Mouse (Mus musculus) bone marrow, adult 2 months (tissue): ENCODE results near the gene Lrpprc. TPM values are rescaled to one million over a fixed set of nuclear protein-coding genes. Genes with fewer than 3 reads are reported as not detected.

Experiments used
- H3K27ac ChIP-seq: fragments of 200-500 bp; 2 replicates; pipeline ENCODE4 v1.5.1; 2012; ENCODE audit warnings: low read depth, mild to moderate bottlenecking, control low read depth, inconsistent platforms, low read length; ENCODE audit not compliant: control insufficient read depth, poor library complexity, insufficient read depth
- H3K4me1 ChIP-seq: fragments of 200-500 bp; 2 replicates; pipeline ENCODE4 v1.6.1; 2011; ENCODE audit warnings: low read length; ENCODE audit not compliant: control insufficient read depth, insufficient read depth
- H3K4me3 ChIP-seq: fragments of 200-500 bp; replicated peaks from 2 replicates; pipeline ENCODE3; 2011; ENCODE audit warnings: mild to moderate bottlenecking, low read depth, low read length, control low read depth; ENCODE audit not compliant: control insufficient read depth
- CTCF ChIP-seq: fragments of 200-500 bp; IDR thresholded peaks from 2 replicates; pipeline ENCODE4 v1.5.1; 2011; ENCODE audit warnings: low read length, control low read depth; ENCODE audit not compliant: control insufficient read depth, insufficient read depth
- POLR2A ChIP-seq: fragments of 200-500 bp; IDR thresholded peaks from 2 replicates; pipeline ENCODE4 v1.6.1; 2011; ENCODE audit warnings: low read depth, mild to moderate bottlenecking, control low read depth, low read length, borderline replicate concordance; ENCODE audit not compliant: control insufficient read depth
- WGBS: fragments of 180-500 bp; shearing (Covaris S2); methylation state at CpG from one replicate; pipeline ENCODE4 v1.1.7; 2018; 5-methylcytosine and 5-hydroxymethylcytosine counted together
- polyA plus RNA-seq: library from polyadenylated mRNA; stranded (reverse); fragments of >200 nt; gene quantifications from 2 replicates; pipeline ENCODE4 v1.2.4, GENCODE M21; 2011; ENCODE audit warnings: low replicate concordance; ENCODE audit not compliant: missing spikeins, insufficient read depth, insufficient read length

Lrpprc gene
- polyA plus RNA-seq, 1 experiment, result 27.6 TPM

DNA sequence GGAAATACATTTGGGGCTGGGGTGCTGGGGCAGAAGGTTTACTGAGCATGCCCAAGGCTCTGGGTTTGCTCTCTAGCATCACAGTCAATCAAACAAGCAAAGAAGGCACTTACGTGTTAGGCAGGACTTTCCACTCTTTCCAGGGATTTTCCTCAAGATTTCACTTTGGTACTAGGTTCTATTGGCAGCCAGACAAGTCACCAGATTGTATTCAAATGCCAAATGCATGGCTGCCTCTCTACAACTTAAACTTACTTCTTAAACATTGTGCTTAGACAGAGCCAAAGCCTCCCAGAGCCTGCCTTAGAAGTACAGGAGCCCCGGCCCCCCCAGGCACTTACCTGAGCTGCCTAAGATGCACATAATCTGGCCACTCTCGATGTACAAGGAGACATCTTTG, 108.9 kb downstream of the Lrpprc start:
- WGBS, result 73% methylated on average over 3 of the region's 3 CpGs
- TF ChIP-seq CTCF (no peak), POLR2A (no peak)
- Histone ChIP-seq H3K4me3 (no peak overlapping the region), H3K27ac (no peak overlapping the region), H3K4me1 (no peaks in the 10 kb centered on the region)

DNA sequence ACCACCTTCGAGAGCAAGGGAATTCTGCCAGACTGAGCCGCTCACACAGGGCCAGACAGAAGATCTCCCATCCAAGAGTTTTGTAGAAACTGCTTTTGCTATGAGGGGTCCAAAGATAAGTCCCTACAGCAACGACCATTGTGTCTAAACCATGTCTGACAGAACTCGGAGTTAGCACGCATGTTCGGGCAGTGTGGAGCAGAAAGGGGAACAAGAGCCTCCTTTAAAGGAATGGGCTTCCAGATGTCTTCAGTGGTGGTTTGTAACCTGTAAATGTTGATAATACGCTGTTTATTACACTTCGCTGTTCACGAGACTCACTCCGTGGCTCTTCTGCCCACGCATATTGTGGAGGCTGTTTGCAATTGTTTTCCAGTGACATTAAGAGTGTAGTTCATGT, 113.0 kb downstream of the Lrpprc start:
- 25% methylated on average over 11 of the region's 11 CpGs for WGBS
- Histone ChIP-seq H3K4me3 (no peak overlapping the region), H3K4me1 (no peaks in the 10 kb centered on the region), H3K27ac (no peak overlapping the region)
- no peak for TF ChIP-seq POLR2A
- no peak for TF ChIP-seq CTCF

DNA sequence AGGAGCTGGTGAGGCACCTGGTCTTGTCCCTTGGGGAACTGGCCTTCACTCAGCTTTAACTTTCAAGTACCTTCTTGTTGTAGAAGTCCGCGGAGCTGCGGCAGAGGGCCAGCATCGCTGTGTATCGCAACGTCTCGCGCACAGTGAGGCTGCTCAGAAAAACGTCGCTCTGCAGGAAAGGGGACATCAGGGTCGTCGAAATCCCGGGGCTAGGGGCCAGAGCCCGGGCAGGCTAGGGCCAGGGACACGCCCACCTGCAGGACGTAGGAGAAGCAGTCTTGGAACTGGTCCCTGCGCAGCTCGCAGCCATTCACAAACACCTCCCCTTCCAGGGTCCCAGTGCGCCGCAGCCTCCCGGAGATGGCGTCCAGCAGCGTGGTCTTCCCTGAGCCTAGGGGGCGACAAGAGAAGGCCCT, 114.6 kb downstream of the Lrpprc start, which contains the start of gene Abcg8:
Gene Abcg8 (plus strand): TSS at position 352 of the 416 bp plus-strand sequence.
- H3K27ac ChIP-seq, result no peak within 1 kb of the TSS
- TF ChIP-seq POLR2A, result no peak
- no peak for TF ChIP-seq CTCF
- H3K4me1 ChIP-seq, result no peaks in the 10 kb centered on the region
- no peak within 1 kb of the TSS for H3K4me3 ChIP-seq
- WGBS, result 4% methylated on average over 24 of the region's 24 CpGs

DNA sequence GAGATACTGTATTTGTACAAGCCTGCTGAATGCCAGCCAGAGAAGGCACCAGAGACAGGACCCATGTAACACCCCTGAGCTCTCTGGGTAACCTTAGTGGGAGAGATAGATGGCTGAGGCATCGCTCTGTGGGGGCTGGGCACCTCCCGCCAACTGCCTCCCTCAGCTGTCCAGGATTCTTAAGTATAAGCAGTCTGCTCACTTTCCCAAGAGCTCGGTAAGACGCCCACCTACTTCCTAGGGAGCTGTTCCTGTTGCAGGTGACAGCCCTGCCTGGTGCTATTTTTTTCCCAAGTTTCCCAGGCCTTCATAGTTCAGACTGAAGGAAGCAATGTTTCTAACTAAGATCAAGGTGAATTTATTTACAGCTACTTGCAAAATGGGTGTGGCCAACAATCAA, 115.4 kb downstream of the Lrpprc start:
- WGBS, result 70% methylated on average over 4 of the region's 4 CpGs
- Histone ChIP-seq H3K4me1 (no peaks in the 10 kb centered on the region), H3K4me3 (no peak overlapping the region), H3K27ac (no peak overlapping the region)
- no peak for TF ChIP-seq CTCF

DNA sequence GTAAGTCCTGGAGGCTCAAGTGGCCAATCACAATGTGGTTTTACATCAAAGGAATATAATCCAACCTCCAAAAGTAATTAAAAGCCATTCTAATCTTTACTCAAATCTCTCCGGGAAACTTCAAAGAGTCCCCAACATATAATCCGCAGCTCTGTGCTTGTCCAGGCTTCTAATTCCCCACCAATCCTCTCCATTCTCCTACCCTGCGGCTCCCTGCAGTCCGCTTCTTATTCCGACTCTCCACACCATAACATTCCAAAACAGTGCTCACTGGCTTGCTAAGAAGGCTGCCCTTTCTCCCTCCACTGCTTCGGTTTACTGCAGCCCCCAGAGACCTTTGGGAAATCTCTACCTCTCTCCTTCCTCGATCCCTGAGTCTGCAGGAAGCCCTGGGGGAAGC, 116.5 kb downstream of the Lrpprc start:
- TF ChIP-seq CTCF, result no peak
- no peak overlapping the region for H3K4me3 ChIP-seq
- 71% methylated on average over 7 of the region's 7 CpGs for WGBS
- H3K27ac ChIP-seq, result no peak overlapping the region
- H3K4me1 ChIP-seq, result no peaks in the 10 kb centered on the region

DNA sequence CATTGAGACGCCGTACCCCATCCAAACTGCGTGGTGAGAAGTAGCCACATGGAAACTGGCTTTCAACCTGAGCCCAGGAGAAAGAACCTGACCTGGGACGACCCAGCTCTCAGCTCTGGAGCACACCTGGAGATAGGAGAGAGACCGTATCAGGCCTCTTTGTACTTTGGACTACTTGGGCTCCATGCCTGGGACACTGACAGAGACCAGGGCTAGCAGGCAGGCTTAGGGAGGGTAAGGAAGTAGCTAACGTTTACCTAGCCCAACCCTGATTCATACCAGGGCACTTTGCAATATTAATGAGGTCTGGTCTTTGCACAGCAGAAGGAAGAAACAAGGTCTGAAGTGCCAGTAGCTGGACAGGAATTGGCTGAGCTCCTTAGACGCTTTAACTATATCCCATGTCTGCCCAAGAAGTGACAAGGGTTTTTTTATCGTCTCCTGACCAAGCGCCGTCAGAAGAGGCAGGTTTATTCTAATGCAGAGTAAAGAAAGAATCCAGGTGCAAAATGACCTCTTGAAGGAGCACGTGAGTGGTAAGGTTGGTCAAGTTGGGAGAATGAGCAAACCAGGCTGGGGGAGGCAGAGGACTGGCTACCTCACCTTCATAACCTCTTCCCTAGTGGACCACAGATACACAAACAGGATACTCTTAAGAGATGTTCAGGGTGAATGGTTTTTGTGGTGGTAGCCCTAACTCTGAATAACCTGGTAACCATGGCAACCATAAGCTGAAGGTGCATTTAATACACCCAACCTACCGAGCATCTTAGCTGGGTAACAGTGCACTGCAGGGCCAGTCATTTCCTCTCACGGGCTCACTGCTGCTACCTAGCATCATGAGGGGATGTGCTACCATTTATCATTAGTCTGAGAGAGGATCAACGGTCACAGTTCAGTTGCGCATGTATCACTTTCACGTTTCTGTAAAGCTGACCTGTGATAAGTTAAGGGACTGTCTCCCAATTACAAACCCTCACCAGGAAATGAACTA, 117.9 kb downstream of the Lrpprc start:
- WGBS, result 76% methylated on average over 16 of the region's 16 CpGs
- TF ChIP-seq POLR2A (no peak), CTCF (no peak)
- H3K27ac ChIP-seq, result no peak overlapping the region

DNA sequence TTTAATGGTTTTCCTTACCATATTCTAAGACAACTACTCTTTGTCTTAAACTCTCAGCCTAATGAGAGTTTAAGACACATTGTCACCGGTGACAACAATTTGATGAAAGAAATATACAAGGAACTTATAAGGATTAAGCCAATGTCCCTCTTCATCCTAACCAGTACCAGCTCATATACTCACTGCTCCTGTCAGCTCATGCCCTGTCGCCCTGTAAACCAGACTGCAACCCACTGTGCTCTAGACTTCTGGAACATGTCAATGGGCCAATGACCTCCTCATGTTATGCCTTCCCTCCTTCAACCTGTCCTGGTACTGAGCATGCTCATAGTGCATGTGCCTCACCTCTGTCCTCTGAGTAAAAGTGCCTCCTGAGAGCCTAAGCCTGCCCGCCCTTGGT, 122.7 kb downstream of the Lrpprc start:
- no peak overlapping the region for H3K4me3 ChIP-seq
- H3K4me1 ChIP-seq, result no peaks in the 10 kb centered on the region; the same call in 1 of the 2 replicates
- no peak overlapping the region for H3K27ac ChIP-seq
- TF ChIP-seq CTCF (no peak), POLR2A (no peak)
- 81% methylated on average over 3 of the region's 3 CpGs for WGBS

More for the DNA sequence above, 117.9 kb downstream of the Lrpprc start:
- Histone ChIP-seq H3K4me3 (no peak overlapping the region), H3K4me1 (no peaks in the 10 kb centered on the region)

DNA sequence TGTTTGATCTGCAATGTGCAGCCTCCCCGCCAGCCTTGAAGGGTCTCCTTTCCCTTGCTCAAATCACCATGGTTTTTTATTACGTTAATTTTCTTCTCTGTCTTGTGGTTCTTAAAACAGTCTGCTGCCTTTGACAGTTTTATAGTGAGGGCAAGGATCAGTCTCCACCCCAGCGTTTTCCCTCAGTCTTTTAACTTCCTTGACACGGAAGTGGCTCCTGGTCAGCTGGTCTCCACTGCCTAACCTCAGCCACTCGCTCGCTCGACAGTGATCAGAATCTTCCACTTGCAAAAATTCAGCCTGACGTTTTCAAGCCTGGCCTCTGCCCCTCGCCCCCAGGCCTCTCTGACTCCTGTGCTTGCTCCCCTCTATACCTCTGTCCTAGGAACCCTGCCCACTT, 124.9 kb downstream of the Lrpprc start:
- 25% methylated on average over 9 of the region's 9 CpGs for WGBS
- no peak for TF ChIP-seq POLR2A
- TF ChIP-seq CTCF, result no peak
- Histone ChIP-seq H3K4me3 (no peak overlapping the region), H3K27ac (no peak overlapping the region), H3K4me1 (peaks cover 1% of the 10 kb centered on the region; the same call in 1 of the 2 replicates)

DNA sequence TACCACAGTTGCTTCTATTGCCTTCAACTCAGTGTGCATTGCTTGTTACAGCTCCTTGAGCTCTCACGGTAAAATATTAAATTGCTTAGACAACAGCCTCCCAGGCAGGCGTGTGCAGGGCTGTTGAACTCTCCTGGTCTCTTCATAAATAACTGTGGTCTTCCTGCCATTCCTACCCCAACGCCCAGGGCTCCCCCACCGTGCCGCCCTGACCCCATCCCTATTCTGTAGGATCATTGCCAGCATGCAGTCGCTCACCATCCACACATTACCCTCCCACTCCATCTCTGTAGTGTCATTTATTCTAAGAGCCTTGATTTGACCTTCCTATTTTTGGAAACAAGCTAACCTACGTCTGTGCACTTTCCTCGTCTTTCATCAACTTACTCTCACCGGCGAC, 125.5 kb downstream of the Lrpprc start:
- no peak overlapping the region for H3K4me3 ChIP-seq
- TF ChIP-seq POLR2A, result no peak
- TF ChIP-seq CTCF, result no peak
- no peak overlapping the region for H3K27ac ChIP-seq
- peaks cover 1% of the 10 kb centered on the region; the same call in 1 of the 2 replicates for H3K4me1 ChIP-seq
- WGBS, result 81% methylated on average over 10 of the region's 10 CpGs
